Mouse (Mus musculus) ZHBTc4 (cell line): Measurements from ENCODE around the gene Fam166a.
A peak's percentile ranks its signal among the peaks of the same experiment; 100 is the strongest.

Source experiments
- DNase-seq: peaks from one replicate; pipeline ENCODE4 v3.0.0-alpha.2; 2011; ENCODE audit warnings: low read depth, low spot score

Fam166a gene

DNA sequence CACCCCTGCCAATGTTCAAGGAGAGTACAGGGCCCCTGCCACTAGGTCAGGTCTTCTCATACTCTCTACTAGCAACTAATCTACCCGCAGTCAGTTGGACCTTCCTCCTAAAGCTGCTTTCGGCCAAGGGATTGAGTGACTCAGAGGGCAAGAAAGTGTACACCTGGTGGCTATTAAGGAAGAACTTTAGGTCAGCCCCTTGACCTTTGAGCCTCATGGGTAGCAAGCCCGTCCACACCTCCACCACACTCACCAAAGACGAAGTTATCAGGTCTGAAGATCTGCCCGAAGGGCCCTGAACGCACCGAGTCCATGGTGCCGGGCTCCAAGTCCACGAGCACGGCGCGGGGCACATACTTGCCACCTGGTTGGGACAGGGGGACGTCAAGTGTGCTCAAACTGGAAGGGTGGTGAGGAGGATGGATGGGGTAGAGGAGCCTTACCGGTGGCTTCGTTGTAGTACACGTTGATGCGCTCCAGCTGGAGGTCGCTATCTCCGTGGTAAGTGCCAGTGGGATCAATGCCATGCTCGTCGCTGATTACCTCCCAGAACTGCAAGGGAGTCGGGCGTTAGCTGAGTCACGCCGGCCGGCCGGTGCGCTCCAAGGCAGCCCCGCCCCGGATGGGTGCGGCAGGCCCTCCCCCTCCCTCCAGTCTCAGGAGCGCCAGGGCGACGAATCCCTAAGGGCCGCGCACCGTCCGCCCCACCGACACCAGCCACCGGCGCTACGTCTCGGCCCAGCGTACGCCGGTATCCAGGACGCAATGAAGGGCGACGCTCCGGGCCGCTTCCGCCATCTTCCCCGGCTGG is 5.3 kb downstream of the Fam166a start:
- DNase-seq = peak; percentile 96

DNA sequence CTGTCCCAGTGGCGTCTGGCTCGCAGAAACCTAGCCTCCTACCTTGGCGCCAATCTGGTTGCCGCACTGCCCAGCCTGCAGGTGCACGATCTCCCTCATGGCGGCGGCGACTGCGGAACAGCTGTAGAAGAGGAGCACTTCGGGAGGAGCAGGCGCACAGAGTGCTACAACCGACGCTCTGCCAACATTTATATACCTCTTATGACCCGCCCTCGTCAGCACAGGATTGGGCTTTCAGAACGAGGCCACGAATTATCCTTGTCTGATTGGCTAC is 5.9 kb downstream of the Fam166a start, which contains the start of gene Tubb4b:
Gene Tubb4b (minus strand): TSS at position 211 of the 274 bp plus-strand sequence.
- no peak for DNase-seq

GRCm38 (mm10) chr2:25224766-25225752 is 6.5 kb downstream of the Fam166a start:
- peak; percentile 100 for DNase-seq

DNA sequence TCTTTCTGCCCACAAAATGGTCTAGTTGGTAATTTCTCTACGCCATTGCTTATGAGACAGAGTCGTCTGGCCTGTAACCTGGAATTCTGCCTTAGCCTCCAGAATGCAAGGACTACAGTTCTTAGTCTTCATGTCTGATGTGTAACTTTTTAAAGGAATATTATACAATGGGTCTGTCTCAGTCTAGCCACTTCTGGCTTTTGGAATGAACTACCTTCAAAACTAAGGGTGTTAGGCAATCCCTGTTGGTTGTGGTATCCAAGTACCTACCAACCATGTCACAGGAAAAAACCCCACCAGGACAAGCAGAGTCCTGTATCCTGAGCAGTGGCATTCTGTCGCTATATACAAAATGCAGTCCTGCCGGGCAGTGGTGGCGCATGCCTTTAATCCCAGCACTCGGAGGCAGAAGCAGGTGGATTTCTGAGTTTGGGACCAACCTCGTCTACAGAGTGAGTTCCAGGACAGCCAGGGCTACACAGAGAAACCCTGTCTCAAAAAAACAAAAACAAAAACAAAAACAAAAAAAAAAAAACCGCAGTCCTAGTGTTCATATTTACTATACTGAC is 7.3 kb downstream of the Fam166a start:
- DNase-seq = no peak

DNA sequence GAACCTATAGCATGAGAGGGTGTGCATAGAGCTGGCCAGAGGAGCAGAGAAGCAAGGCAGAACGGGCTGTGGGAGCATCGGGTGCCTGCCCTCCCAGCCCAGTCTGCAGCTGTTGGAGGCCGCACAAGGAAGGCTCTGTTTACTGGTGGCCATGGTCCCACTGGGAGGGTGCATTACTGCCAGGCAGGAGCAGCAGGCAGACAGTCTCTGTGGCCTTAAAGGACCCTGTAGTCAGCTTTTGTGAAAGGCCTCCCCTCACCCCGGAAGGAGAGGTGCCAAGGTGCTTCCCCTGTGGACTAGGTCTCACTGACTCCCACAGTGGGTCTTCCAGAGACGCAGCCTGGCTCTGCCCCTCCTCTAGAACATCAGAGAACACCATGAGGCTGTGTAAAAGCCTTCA is 8.3 kb downstream of the Fam166a start:
- DNase-seq = no peak

- DNase-seq = no peak
These were observed 8.9 kb downstream of the Fam166a start for GRCm38 (mm10) chr2:25227406-25227805.

- peak; percentile 96 for DNase-seq
These were observed 9.9 kb downstream of the Fam166a start for GRCm38 (mm10) chr2:25228431-25228889.

GRCm38 (mm10) chr2:25228995-25229530 is 10.5 kb downstream of the Fam166a start:
- no peak for DNase-seq

- no peak for DNase-seq
These were observed 11.0 kb downstream of the Fam166a start for GRCm38 (mm10) chr2:25229582-25229981.

DNA sequence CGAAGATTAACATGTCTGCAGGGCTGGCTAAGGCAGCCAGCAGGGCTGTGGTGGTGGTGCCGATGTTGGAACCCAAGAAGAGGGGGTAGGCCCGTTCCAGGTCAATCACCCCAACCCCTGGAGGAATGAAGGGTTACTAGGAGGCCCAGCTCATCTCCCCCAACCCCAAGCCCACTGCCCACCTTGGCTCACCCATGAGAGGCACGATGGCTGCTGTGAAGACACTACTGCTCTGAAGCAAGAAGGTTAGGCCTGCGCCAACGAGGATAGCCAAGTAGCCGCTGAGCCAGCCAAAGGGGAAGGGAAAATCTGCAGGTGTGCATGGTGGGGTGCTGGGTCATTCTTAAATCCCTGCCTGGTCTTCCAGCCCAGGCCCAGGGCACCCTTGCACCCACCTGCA is 12.0 kb downstream of the Fam166a start:
- no peak for DNase-seq

GRCm38 (mm10) chr2:25231038-25231437 is 12.5 kb downstream of the Fam166a start:
- DNase-seq = peak; percentile 58

DNA sequence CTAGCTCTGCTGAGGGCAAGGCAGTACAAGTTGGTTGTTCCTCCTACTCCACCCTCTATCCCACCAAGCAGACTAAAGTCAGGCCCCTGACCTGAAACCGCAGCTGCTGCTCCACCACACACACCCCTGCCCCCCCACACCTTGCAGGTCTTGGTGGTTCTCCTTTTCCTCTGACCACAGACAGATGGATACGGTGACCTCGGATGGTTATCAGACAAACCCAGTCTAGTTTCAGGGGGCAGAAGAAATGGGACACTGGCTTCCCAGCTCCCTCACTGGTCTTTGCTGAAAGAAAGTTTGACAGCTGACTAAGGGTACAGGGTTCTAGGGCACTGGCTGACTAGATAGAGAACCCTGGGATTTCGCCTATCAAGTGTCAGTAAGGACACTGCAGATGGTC is 14.9 kb downstream of the Fam166a start:
- DNase-seq = no peak

- no peak for DNase-seq
These were observed 15.5 kb downstream of the Fam166a start, which contains the start of gene Slc34a3 for GRCm38 (mm10) chr2:25234050-25234449. Gene Slc34a3, minus strand, starts transcription at chr2:25234364.

DNA sequence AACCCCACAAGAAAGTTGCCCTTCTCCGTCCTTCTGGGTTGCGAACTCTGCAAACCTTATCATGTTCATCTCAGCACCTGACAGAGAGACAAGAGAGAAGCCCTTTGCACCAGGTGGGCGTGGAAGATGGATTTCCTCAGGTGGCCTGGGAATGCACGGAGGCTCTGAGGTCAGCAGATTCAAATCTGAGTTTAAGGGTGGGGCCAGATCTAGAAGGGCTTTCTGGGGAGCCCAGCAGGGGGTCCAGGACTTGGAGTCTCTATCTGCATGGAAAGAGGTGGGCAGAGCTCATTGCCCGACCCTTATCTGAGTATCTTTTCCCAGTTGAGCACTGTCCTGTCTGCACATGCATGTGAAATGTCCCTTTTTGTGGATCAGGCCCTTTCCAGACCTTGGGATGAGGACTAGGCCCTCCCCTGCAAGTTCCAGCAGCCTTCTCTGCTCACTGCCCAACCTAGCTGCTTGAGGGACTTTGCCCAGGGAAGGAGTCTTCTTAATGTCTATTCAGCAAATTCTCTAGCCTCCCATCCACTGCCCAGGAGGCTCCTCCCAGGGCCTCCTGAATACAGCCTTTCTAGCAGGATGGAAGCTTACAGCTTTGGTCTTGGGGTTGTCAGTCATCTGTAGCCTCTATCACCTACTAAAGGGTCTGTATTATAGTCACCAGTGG is 16.1 kb downstream of the Fam166a start:
- peak; percentile 39 for DNase-seq

DNA sequence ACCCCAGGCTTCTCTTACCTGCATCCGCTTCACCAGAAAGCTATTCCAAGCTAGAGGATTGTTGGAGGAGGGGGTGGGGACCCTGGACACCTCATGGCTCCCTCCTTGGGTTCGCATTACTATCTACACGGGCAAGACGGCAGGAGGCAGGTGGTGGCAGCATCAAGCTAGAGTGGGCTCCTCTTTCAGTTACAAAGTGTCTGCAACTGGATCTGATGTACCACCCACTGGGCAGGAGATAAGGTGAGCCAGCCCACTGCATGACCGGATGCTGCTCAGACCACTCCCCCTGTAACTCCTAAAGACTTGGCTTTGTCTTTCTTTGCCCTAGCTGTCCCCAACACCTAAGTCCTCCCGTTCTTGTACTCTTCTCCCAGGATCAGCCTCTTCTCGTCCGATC is 18.1 kb downstream of the Fam166a start, which contains the start of gene Rnf224:
Gene Rnf224 (minus strand): TSS at position 174 of the 400 bp plus-strand sequence.
- no peak for DNase-seq

- DNase-seq = no peak
These were observed 19.0 kb downstream of the Fam166a start for GRCm38 (mm10) chr2:25237522-25237921.

- DNase-seq = no peak
These were observed 19.6 kb downstream of the Fam166a start for GRCm38 (mm10) chr2:25238106-25238505.

DNA sequence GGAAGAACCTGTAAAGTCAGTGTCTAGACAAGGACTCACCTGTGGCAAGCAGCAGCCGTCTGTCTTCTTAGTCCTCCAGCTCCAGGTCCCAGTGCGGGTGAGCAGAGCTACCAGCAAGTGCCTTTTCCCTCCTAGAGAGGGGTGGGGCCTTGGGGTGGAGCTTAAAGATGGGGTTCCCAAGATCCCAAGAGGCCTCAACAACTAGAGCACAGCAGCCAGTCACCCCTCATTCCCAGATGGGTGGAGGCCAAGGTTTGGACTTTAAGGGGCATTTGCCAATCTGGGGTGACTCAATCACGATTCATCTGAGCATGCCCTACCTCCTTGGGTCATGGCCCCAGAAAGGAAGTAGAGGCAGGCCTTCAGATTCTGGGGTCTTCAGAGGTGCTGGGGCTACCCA is 21.2 kb downstream of the Fam166a start:
- DNase-seq = no peak

- DNase-seq = no peak
These were observed 21.8 kb downstream of the Fam166a start for GRCm38 (mm10) chr2:25240310-25240709.

GRCm38 (mm10) chr2:25240723-25241437 is 22.3 kb downstream of the Fam166a start:
- DNase-seq = peak; percentile 98

GRCm38 (mm10) chr2:25241438-25241775 is 22.9 kb downstream of the Fam166a start:
- peak; percentile 74 for DNase-seq
